Mouse (Mus musculus) kidney, postnatal 14 days (tissue): ENCODE measurements at regions not wholly inside any gene's neighbourhood (a gene's known extent, or its start where the extent isn't known, plus 50 kb on each side); places are given as distances from the start of the nearest gene placed in this dataset.

ENCODE experiments used
- DNase-seq: peaks from one replicate; pipeline ENCODE4 v3.0.0; 2022; ENCODE audit warnings: mixed read lengths

GRCm38 (mm10) chr9:104387805-104388204, 50.3 kb upstream of the Acpp start:
- no peak for DNase-seq
